Mouse (Mus musculus): ENCODE results near the gene Ghrh. TPM values are rescaled to one million over a fixed set of nuclear protein-coding genes. Genes with fewer than 3 reads are reported as not detected.
A peak's percentile ranks its signal among the peaks of the same experiment; 100 is the strongest.
"Not testable (repeated sequence)": the region's sequence is repeated elsewhere in the genome, so short reads cannot be mapped to it uniquely, and the experiment has no call there.

Gene Ghrh
- polyA plus RNA-seq, 1 experiment from 2014 or later = not detected

- no peak overlapping the region for H3K9ac ChIP-seq (replicated peaks)
- no peaks in the 10 kb centered on the region for H3K27me3 ChIP-seq (ENCODE audit: insufficient read depth, low read length)
- H3K9me3 ChIP-seq (ENCODE audit: low read length) = no peaks in the 10 kb centered on the region
- WGBS (ENCODE audit: insufficient replicate concordance) = 86% methylated on average over 7 of the region's 7 CpGs
- TF ChIP-seq EP300 (IDR thresholded peaks at IDR 0.05; ENCODE audit: low read depth) (no peak), CTCF (IDR thresholded peaks at IDR 0.05; ENCODE audit: low read depth) (no peak)
- H3K4me1 ChIP-seq (ENCODE audit: insufficient read depth) = peaks cover 5% of the 10 kb centered on the region; the same call in 1 of the 2 replicates
- ATAC-seq (no peak), DNase-seq (no peak)
- no peak overlapping the region for H3K27ac ChIP-seq (ENCODE audit: low read depth)
- no peak overlapping the region for H3K4me3 ChIP-seq (ENCODE audit: low read depth, low read length)
- H3K36me3 ChIP-seq (replicated peaks; ENCODE audit: insufficient read depth, low read length) = no peaks in the 10 kb centered on the region
- no peak overlapping the region for H3K4me2 ChIP-seq (ENCODE audit: low read depth, low read length)
Measured at GRCm38 (mm10) chr2:157389591-157389921, 42.2 kb upstream of the Ghrh start.

GRCm38 (mm10) chr2:157388901-157389590 lies 41.7 kb upstream of the Ghrh start:
- H3K4me3 ChIP-seq (ENCODE audit: low read depth, low read length); H3K4me2 ChIP-seq (ENCODE audit: low read depth, low read length); H3K27ac ChIP-seq (ENCODE audit: low read depth); H3K36me3 ChIP-seq (replicated peaks; ENCODE audit: insufficient read depth, low read length); H3K9ac ChIP-seq (replicated peaks); H3K9me3 ChIP-seq (ENCODE audit: low read length); H3K4me1 ChIP-seq (ENCODE audit: insufficient read depth); H3K27me3 ChIP-seq (ENCODE audit: insufficient read depth, low read length); DNase-seq: not testable (repeated sequence)
- 0 out of 2 replicates have a peak, but pooled peaks have one; percentile 19 for ATAC-seq
- 96% methylated on average over 14 of the region's 14 CpGs for WGBS (ENCODE audit: insufficient replicate concordance)

- WGBS (ENCODE audit: insufficient replicate concordance) = 75% methylated on average over 4 of the region's 4 CpGs
- no peak overlapping the region for H3K4me2 ChIP-seq (ENCODE audit: low read depth, low read length)
- no peak for TF ChIP-seq CTCF (IDR thresholded peaks at IDR 0.05; ENCODE audit: low read depth)
- TF ChIP-seq EP300 (IDR thresholded peaks at IDR 0.05; ENCODE audit: low read depth) = no peak
- no peak overlapping the region for H3K4me3 ChIP-seq (ENCODE audit: low read depth, low read length)
- no peaks in the 10 kb centered on the region for H3K27me3 ChIP-seq (ENCODE audit: insufficient read depth, low read length)
- no peak overlapping the region for H3K9ac ChIP-seq (replicated peaks)
- DNase-seq (no peak), ATAC-seq (no peak)
- H3K27ac ChIP-seq (ENCODE audit: low read depth) = no peak overlapping the region
- H3K36me3 ChIP-seq (replicated peaks; ENCODE audit: insufficient read depth, low read length) = peaks cover 5% of the 10 kb centered on the region
- H3K4me1 ChIP-seq (ENCODE audit: insufficient read depth) = no peaks in the 10 kb centered on the region
- H3K9me3 ChIP-seq (ENCODE audit: low read length) = no peaks in the 10 kb centered on the region
Measured at GRCm38 (mm10) chr2:157384836-157385235, 37.5 kb upstream of the Ghrh start.

GRCm38 (mm10) chr2:157376995-157377394 lies 29.7 kb upstream of the Ghrh start:
- Histone ChIP-seq H3K4me2 (ENCODE audit: low read depth, low read length) (no peak overlapping the region), H3K4me3 (ENCODE audit: low read depth, low read length) (no peak overlapping the region), H3K9me3 (ENCODE audit: low read length) (no peaks in the 10 kb centered on the region), H3K27me3 (ENCODE audit: insufficient read depth, low read length) (no peaks in the 10 kb centered on the region), H3K4me1 (ENCODE audit: insufficient read depth) (peaks cover 4% of the 10 kb centered on the region; the same call in 1 of the 2 replicates), H3K9ac (replicated peaks) (no peak overlapping the region), H3K27ac (ENCODE audit: low read depth) (no peak overlapping the region), H3K36me3 (replicated peaks; ENCODE audit: insufficient read depth, low read length) (peaks cover 9% of the 10 kb centered on the region; the same call in 1 of the 2 replicates)
- WGBS (ENCODE audit: insufficient replicate concordance) = 64% methylated on average over 3 of the region's 3 CpGs
- DNase-seq (no peak), ATAC-seq (no peak)
- TF ChIP-seq EP300 (IDR thresholded peaks at IDR 0.05; ENCODE audit: low read depth) = no peak
- no peak for TF ChIP-seq CTCF (IDR thresholded peaks at IDR 0.05; ENCODE audit: low read depth)

GRCm38 (mm10) chr2:157375794-157376757 lies 28.8 kb upstream of the Ghrh start:
- H3K4me3 ChIP-seq (ENCODE audit: low read depth, low read length) = no peak overlapping the region
- no peaks in the 10 kb centered on the region for H3K27me3 ChIP-seq (ENCODE audit: insufficient read depth, low read length)
- H3K9ac ChIP-seq (replicated peaks) = no peak overlapping the region
- peaks cover 4% of the 10 kb centered on the region; the same call in 1 of the 2 replicates for H3K4me1 ChIP-seq (ENCODE audit: insufficient read depth)
- H3K36me3 ChIP-seq (replicated peaks; ENCODE audit: insufficient read depth, low read length) = 0 out of 2 replicates have a peak, but pooled peaks cover 9% of the 10 kb centered on the region
- no peak for DNase-seq
- ATAC-seq = no peak
- 75% methylated on average over 14 of the region's 14 CpGs for WGBS (ENCODE audit: insufficient replicate concordance)
- no peak overlapping the region for H3K27ac ChIP-seq (ENCODE audit: low read depth)
- TF ChIP-seq CTCF (IDR thresholded peaks at IDR 0.05; ENCODE audit: low read depth) = no peak
- H3K4me2 ChIP-seq (ENCODE audit: low read depth, low read length) = no peak overlapping the region
- H3K9me3 ChIP-seq (ENCODE audit: low read length) = no peaks in the 10 kb centered on the region

- no peaks in the 10 kb centered on the region for H3K9me3 ChIP-seq (ENCODE audit: low read length)
- no peak for DNase-seq
- H3K4me2 ChIP-seq (ENCODE audit: low read depth, low read length) = no peak overlapping the region
- H3K27ac ChIP-seq (ENCODE audit: low read depth) = no peak overlapping the region
- H3K36me3 ChIP-seq (replicated peaks; ENCODE audit: insufficient read depth, low read length) = 0 out of 2 replicates have a peak, but pooled peaks cover 7% of the 10 kb centered on the region
- no peak for ATAC-seq
- TF ChIP-seq EP300 (IDR thresholded peaks at IDR 0.05; ENCODE audit: low read depth) (no peak), CTCF (IDR thresholded peaks at IDR 0.05; ENCODE audit: low read depth) (no peak)
- no peak overlapping the region for H3K4me3 ChIP-seq (ENCODE audit: low read depth, low read length)
- H3K27me3 ChIP-seq (ENCODE audit: insufficient read depth, low read length) = no peaks in the 10 kb centered on the region
- H3K9ac ChIP-seq (replicated peaks) = no peak overlapping the region
- WGBS (ENCODE audit: insufficient replicate concordance) = 75% methylated on average over 8 of the region's 8 CpGs
- peaks cover 4% of the 10 kb centered on the region; the same call in 1 of the 2 replicates for H3K4me1 ChIP-seq (ENCODE audit: insufficient read depth)
Measured at GRCm38 (mm10) chr2:157375051-157375450, 27.7 kb upstream of the Ghrh start.
